Mouse (Mus musculus): ENCODE results near the gene Xylt1. TPM values are rescaled to one million over a fixed set of nuclear protein-coding genes. Genes with fewer than 3 reads are reported as not detected.

The Xylt1 gene
- polyA plus RNA-seq, 1 experiment from 2014 or later = 1.6 TPM

DNA sequence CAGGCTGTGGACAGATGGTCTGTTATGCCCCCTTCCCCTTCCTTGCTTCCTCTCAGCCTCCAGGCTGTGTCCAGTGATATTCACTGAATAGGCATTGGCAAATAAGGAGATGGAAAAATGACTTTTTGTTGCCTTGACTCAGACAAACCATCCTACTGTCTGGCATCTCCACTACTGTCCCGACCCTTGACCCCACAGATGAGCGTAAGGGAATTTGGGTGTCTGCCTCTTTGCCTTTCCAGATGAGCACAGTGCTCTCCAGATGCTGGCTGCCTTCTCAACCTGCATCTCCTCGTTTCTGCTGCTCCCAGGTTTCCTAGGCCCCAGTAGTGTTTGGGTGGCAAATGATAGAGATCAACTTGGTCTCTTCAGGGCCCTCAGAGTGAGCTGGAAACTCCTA, 54.3 kb downstream of the Xylt1 start:
- Histone ChIP-seq H3K4me2 (ENCODE audit: low read length) (no peak overlapping the region), H3K27ac (ENCODE audit: low read depth) (no peak overlapping the region), H3K4me1 (replicated peaks; ENCODE audit: control insufficient read depth, insufficient read depth, low read length) (no peaks in the 10 kb centered on the region), H3K9ac (ENCODE audit: low read length) (no peak overlapping the region), H3K27me3 (replicated peaks; ENCODE audit: control insufficient read depth, insufficient read depth, low read length) (no peaks in the 10 kb centered on the region), H3K9me3 (ENCODE audit: control insufficient read depth, low read length) (no peaks in the 10 kb centered on the region), H3K36me3 (ENCODE audit: control insufficient read depth, insufficient read depth, low read length) (no peaks in the 10 kb centered on the region), H3K4me3 (ENCODE audit: low read depth, low read length) (no peak overlapping the region)
- DNase-seq (ENCODE audit: low spot score) (no peak), ATAC-seq (replicated peaks; ENCODE audit: low FRiP score, low TSS enrichment, low read depth) (no peak)
- WGBS = 67% methylated on average over 3 of the region's 3 CpGs

GRCm38 (mm10) chr7:117435730-117436441, 55.1 kb downstream of the Xylt1 start:
- Histone ChIP-seq H3K4me1 (replicated peaks; ENCODE audit: control insufficient read depth, insufficient read depth, low read length) (no peaks in the 10 kb centered on the region), H3K9ac (ENCODE audit: low read length) (no peak overlapping the region), H3K36me3 (ENCODE audit: control insufficient read depth, insufficient read depth, low read length) (no peaks in the 10 kb centered on the region), H3K4me3 (ENCODE audit: low read depth, low read length) (no peak overlapping the region), H3K27me3 (replicated peaks; ENCODE audit: control insufficient read depth, insufficient read depth, low read length) (no peaks in the 10 kb centered on the region), H3K4me2 (ENCODE audit: low read length) (no peak overlapping the region), H3K9me3 (ENCODE audit: control insufficient read depth, low read length) (no peaks in the 10 kb centered on the region), H3K27ac (ENCODE audit: low read depth) (no peak overlapping the region)
- 83% methylated on average over 12 of the region's 12 CpGs for WGBS
- DNase-seq (ENCODE audit: low spot score) = no peak
- ATAC-seq (replicated peaks; ENCODE audit: low FRiP score, low TSS enrichment, low read depth) = no peak

DNA sequence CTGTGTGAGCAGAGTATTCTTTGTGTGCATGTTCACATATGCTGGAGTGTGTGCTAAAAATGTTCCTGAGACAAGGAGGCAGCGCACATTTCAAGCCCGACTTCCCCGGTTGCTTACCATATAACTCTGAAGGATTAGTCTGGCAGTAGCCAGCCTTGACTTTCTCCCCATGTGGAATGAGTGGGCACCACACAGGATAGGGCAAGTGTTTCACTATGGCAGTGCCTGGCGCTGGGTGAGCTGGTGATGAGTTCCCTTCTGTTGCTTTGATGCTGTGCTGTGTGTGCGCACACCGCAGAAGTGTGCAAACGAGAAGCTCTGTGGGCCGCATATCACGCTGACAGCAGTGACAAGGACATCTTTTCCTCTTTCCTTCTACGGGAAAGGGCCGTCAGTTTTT, 56.1 kb downstream of the Xylt1 start:
- no peak for ATAC-seq (replicated peaks; ENCODE audit: low FRiP score, low TSS enrichment, low read depth)

DNA sequence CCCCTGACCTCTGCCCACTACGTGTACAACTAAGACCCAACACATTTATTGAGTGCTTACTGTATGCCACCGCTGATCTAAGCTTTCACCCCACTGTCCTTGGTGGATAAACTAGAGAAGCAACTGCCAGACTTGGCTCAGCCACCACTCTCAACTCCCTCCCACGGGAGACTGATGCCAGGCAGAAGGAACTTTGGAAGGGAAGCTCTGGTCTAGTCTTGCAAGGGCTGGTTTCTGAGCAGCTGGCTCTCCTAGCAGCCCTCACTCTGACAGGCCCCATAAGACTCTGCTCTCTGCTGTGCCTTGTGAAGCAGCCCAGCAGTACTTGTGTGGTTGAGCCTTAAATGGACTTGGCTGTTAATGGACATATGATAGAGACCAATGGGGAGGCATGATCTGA, 60.2 kb downstream of the Xylt1 start:
- DNase-seq (ENCODE audit: low spot score) (no peak), ATAC-seq (replicated peaks; ENCODE audit: low FRiP score, low TSS enrichment, low read depth) (no peak)
- Histone ChIP-seq H3K27me3 (replicated peaks; ENCODE audit: control insufficient read depth, insufficient read depth, low read length) (no peaks in the 10 kb centered on the region), H3K36me3 (ENCODE audit: control insufficient read depth, insufficient read depth, low read length) (no peaks in the 10 kb centered on the region), H3K9ac (ENCODE audit: low read length) (no peak overlapping the region), H3K4me3 (ENCODE audit: low read depth, low read length) (no peak overlapping the region), H3K9me3 (ENCODE audit: control insufficient read depth, low read length) (no peaks in the 10 kb centered on the region), H3K4me1 (replicated peaks; ENCODE audit: control insufficient read depth, insufficient read depth, low read length) (no peaks in the 10 kb centered on the region), H3K4me2 (ENCODE audit: low read length) (no peak overlapping the region), H3K27ac (ENCODE audit: low read depth) (no peak overlapping the region)
- WGBS = 84% methylated on average over 3 of the region's 3 CpGs

More for the DNA sequence above, 56.1 kb downstream of the Xylt1 start:
- Histone ChIP-seq H3K36me3 (ENCODE audit: control insufficient read depth, insufficient read depth, low read length) (no peaks in the 10 kb centered on the region), H3K4me2 (ENCODE audit: low read length) (no peak overlapping the region), H3K4me3 (ENCODE audit: low read depth, low read length) (no peak overlapping the region), H3K27ac (ENCODE audit: low read depth) (no peak overlapping the region), H3K4me1 (replicated peaks; ENCODE audit: control insufficient read depth, insufficient read depth, low read length) (no peaks in the 10 kb centered on the region), H3K27me3 (replicated peaks; ENCODE audit: control insufficient read depth, insufficient read depth, low read length) (no peaks in the 10 kb centered on the region), H3K9me3 (ENCODE audit: control insufficient read depth, low read length) (no peaks in the 10 kb centered on the region), H3K9ac (ENCODE audit: low read length) (no peak overlapping the region)
- DNase-seq (ENCODE audit: low spot score) = no peak
- WGBS = 86% methylated on average over 11 of the region's 11 CpGs

DNA sequence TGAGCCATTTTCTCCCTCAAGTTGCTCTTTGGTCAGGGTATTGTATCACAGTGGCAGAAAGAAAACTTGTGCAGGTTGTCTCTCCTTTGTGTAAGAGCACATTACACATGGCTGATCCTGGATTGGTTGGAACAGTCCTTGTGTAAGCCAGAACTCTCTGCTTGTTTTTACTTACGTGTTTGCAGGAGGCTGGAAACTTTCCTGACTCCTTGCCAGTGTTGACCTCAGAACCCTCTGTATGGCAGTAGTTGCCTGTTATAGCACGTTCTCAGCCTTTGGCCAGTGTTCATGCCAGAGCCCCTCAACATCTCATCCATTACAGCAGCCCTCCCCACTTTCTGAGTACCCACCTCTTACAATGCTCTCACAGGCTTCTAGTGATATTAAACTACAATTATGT, 61.9 kb downstream of the Xylt1 start:
- no peaks in the 10 kb centered on the region for H3K36me3 ChIP-seq (ENCODE audit: control insufficient read depth, insufficient read depth, low read length)
- no peak overlapping the region for H3K4me3 ChIP-seq (ENCODE audit: low read depth, low read length)
- H3K27me3 ChIP-seq (replicated peaks; ENCODE audit: control insufficient read depth, insufficient read depth, low read length) = no peaks in the 10 kb centered on the region
- H3K27ac ChIP-seq (ENCODE audit: low read depth) = no peak overlapping the region
- DNase-seq (ENCODE audit: low spot score) = no peak
- H3K4me2 ChIP-seq (ENCODE audit: low read length) = no peak overlapping the region
- 84% methylated on average over 2 of the region's 2 CpGs for WGBS
- ATAC-seq (replicated peaks; ENCODE audit: low FRiP score, low TSS enrichment, low read depth) = no peak
- no peaks in the 10 kb centered on the region for H3K9me3 ChIP-seq (ENCODE audit: control insufficient read depth, low read length)
- no peaks in the 10 kb centered on the region for H3K4me1 ChIP-seq (replicated peaks; ENCODE audit: control insufficient read depth, insufficient read depth, low read length)
- no peak overlapping the region for H3K9ac ChIP-seq (ENCODE audit: low read length)

DNA sequence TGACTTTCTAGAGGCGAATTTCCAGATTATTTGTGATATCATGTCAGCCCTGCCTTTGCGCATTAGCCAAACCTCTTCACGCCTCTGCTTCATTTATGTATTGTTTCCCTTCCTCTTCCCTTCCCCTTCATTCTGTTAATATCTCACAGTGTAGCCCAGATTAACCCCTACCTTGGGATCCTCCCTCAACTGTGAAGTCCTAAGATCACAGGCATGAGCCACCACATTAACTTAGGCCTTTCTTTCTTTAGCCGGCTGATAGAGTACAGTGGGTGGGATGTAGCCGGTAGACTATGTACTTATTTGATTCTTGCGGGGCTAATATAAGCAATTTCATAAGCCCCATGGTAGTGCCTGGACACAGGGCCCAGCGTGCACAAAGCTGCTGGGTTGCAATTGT, 62.4 kb downstream of the Xylt1 start:
- no peak overlapping the region for H3K9ac ChIP-seq (ENCODE audit: low read length)
- H3K9me3 ChIP-seq (ENCODE audit: control insufficient read depth, low read length) = no peaks in the 10 kb centered on the region
- H3K27ac ChIP-seq (ENCODE audit: low read depth) = no peak overlapping the region
- no peaks in the 10 kb centered on the region for H3K4me1 ChIP-seq (replicated peaks; ENCODE audit: control insufficient read depth, insufficient read depth, low read length)
- 83% methylated on average over 7 of the region's 7 CpGs for WGBS
- no peaks in the 10 kb centered on the region for H3K27me3 ChIP-seq (replicated peaks; ENCODE audit: control insufficient read depth, insufficient read depth, low read length)
- ATAC-seq (replicated peaks; ENCODE audit: low FRiP score, low TSS enrichment, low read depth) (no peak), DNase-seq (ENCODE audit: low spot score) (no peak)
- H3K4me3 ChIP-seq (ENCODE audit: low read depth, low read length) = no peak overlapping the region
- H3K4me2 ChIP-seq (ENCODE audit: low read length) = no peak overlapping the region
- no peaks in the 10 kb centered on the region for H3K36me3 ChIP-seq (ENCODE audit: control insufficient read depth, insufficient read depth, low read length)

- Histone ChIP-seq H3K27ac (ENCODE audit: low read depth) (no peak overlapping the region), H3K27me3 (replicated peaks; ENCODE audit: control insufficient read depth, insufficient read depth, low read length) (no peaks in the 10 kb centered on the region), H3K9ac (ENCODE audit: low read length) (no peak overlapping the region), H3K9me3 (ENCODE audit: control insufficient read depth, low read length) (0 out of 2 replicates have a peak, but pooled peaks cover 3% of the 10 kb centered on the region), H3K4me3 (ENCODE audit: low read depth, low read length) (no peak overlapping the region), H3K4me1 (replicated peaks; ENCODE audit: control insufficient read depth, insufficient read depth, low read length) (no peaks in the 10 kb centered on the region), H3K36me3 (ENCODE audit: control insufficient read depth, insufficient read depth, low read length) (no peaks in the 10 kb centered on the region), H3K4me2 (ENCODE audit: low read length) (no peak overlapping the region)
- 56% methylated on average over 3 of the region's 3 CpGs for WGBS
- DNase-seq (ENCODE audit: low spot score) = no peak
- no peak for ATAC-seq (replicated peaks; ENCODE audit: low FRiP score, low TSS enrichment, low read depth)
Measured at GRCm38 (mm10) chr7:117445471-117445870, 64.7 kb downstream of the Xylt1 start.

- Histone ChIP-seq H3K36me3 (ENCODE audit: control insufficient read depth, insufficient read depth, low read length) (no peaks in the 10 kb centered on the region), H3K27me3 (replicated peaks; ENCODE audit: control insufficient read depth, insufficient read depth, low read length) (no peaks in the 10 kb centered on the region), H3K9me3 (ENCODE audit: control insufficient read depth, low read length) (0 out of 2 replicates have a peak, but pooled peaks cover 3% of the 10 kb centered on the region), H3K4me3 (ENCODE audit: low read depth, low read length) (no peak overlapping the region), H3K4me1 (replicated peaks; ENCODE audit: control insufficient read depth, insufficient read depth, low read length) (peaks cover 25% of the 10 kb centered on the region), H3K9ac (ENCODE audit: low read length) (no peak overlapping the region), H3K4me2 (ENCODE audit: low read length) (no peak overlapping the region), H3K27ac (ENCODE audit: low read depth) (no peak overlapping the region)
- DNase-seq (ENCODE audit: low spot score) = no peak
- ATAC-seq (replicated peaks; ENCODE audit: low FRiP score, low TSS enrichment, low read depth) = no peak
- WGBS = 95% methylated on average over 5 of the region's 5 CpGs
Measured at GRCm38 (mm10) chr7:117449605-117450004, 68.8 kb downstream of the Xylt1 start.

DNA sequence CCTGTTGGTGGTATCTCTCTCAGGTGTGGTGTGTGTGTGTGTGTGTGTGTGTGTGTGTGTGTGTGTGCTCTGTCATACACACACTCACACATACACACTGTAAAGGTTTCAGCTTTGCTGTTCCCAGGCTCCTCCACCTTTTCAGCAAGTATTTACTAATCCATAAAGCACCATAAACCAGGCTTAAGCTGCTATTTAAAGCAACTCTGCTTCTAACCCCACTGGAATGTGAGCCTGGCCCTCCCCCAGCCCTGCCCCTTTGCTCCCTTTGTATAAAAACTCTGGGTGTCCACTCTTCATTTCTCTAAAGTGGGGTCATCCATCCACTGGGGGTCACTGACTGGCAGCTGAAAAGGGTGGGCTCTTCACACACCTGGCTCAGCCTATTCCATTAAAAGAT, 70.4 kb downstream of the Xylt1 start:
- H3K27me3 ChIP-seq (replicated peaks; ENCODE audit: control insufficient read depth, insufficient read depth, low read length) = no peaks in the 10 kb centered on the region
- no peak overlapping the region for H3K4me3 ChIP-seq (ENCODE audit: low read depth, low read length)
- no peak overlapping the region for H3K27ac ChIP-seq (ENCODE audit: low read depth)
- H3K36me3 ChIP-seq (ENCODE audit: control insufficient read depth, insufficient read depth, low read length) = no peaks in the 10 kb centered on the region
- 0 out of 2 replicates have a peak, but pooled peaks cover 3% of the 10 kb centered on the region for H3K9me3 ChIP-seq (ENCODE audit: control insufficient read depth, low read length)
- peaks cover 25% of the 10 kb centered on the region for H3K4me1 ChIP-seq (replicated peaks; ENCODE audit: control insufficient read depth, insufficient read depth, low read length)
- DNase-seq (ENCODE audit: low spot score) = no peak
- H3K4me2 ChIP-seq (ENCODE audit: low read length) = no peak overlapping the region
- ATAC-seq (replicated peaks; ENCODE audit: low FRiP score, low TSS enrichment, low read depth) = peak; percentile 65
- H3K9ac ChIP-seq (ENCODE audit: low read length) = no peak overlapping the region
